Mouse (Mus musculus) layer of hippocampus, adult 11-12 months (tissue): Measurements from ENCODE around the gene Fstl3.

Experiments used
- DNase-seq: peaks from one replicate; pipeline ENCODE4 v3.0.0; 2022; ENCODE audit warnings: low spot score

The Fstl3 gene

DNA sequence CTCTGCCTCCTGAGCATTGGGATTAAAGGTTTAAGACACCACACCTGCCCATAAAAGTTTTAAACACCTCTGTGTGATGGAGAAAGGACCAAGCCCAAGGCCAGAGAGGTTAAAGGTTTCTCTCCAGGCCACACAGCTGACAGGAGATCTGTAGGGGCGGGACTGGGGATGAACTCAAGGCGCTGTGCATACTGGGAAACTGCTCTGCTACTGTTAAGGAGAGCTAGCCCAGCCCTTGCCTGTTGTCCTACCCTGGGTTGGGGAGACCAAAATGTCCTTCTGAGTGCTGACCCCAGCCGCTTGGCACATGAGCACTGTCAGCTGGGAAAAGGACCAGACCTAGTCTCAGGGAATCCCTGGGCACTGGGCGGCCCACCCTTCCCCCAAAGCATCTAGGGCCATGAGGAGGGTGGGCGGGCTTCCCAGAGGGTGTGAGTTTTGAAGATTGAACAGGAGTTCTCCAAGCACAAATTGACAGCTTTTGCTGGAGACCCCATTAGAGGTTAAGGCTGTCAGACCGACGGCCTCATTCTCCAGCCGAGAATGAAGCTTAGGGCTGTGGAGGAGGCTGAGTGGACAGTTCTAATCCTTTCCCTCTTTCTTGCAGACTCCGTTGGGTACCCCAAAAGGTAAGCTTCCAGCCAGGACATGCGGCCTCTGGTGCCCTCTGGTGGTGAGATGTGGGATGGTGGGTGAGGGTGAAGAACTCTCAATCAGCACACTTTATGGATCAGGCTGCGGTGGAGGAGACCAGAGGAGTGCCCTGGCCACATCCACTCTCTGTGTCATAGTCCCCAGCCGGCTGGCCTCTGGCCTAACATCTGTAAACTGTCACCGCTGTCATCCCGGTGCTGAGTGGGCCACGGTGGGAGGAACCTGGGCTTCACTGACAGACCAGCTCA, 34.9 kb downstream of the Fstl3 start:
- peak; percentile 87 for DNase-seq

GRCm38 (mm10) chr10:79814271-79814842, 37.3 kb downstream of the Fstl3 start:
- DNase-seq, result no peak

GRCm38 (mm10) chr10:79815671-79816494, 38.8 kb downstream of the Fstl3 start:
- no peak for DNase-seq

DNA sequence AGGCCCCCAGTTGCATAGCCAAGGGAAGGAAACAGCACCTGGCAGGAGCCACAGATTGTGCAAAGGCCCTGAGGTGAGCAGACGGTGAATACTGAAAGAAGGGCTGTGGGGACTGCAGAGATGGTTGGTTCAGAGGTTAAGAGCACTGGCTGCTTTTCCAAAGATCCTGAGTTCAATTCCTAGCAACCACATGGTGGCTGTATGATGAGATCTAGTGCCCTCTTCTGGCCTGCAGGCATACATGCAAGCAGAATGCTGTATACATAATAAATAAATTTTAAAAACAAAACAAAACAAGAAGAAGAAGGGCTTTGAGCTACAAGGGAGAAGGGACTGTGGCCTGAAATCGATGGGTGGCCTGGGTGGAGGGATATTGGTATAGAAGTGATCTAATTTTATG, 40.0 kb downstream of the Fstl3 start:
- no peak for DNase-seq

DNA sequence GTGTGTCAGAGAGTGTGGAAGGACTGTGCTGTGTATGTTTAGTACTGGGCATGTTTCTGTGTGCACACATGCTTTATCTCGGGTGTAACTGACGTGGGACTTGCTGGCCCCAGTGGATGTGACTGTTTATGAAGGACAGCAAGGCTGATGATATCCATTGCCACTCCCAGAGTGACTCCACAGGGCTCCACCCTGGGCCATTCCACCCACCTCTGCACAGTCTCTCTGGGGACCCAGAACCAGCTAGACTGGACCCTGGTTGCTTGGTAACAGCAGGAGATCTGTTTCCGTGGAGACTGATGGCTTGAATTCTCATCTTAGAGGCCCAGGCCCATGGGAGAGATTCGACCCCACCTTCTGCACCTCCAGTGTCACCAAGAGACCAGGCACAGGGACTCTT, 41.2 kb downstream of the Fstl3 start:
- DNase-seq, result no peak

GRCm38 (mm10) chr10:79819606-79820005, 42.5 kb downstream of the Fstl3 start:
- no peak for DNase-seq

DNA sequence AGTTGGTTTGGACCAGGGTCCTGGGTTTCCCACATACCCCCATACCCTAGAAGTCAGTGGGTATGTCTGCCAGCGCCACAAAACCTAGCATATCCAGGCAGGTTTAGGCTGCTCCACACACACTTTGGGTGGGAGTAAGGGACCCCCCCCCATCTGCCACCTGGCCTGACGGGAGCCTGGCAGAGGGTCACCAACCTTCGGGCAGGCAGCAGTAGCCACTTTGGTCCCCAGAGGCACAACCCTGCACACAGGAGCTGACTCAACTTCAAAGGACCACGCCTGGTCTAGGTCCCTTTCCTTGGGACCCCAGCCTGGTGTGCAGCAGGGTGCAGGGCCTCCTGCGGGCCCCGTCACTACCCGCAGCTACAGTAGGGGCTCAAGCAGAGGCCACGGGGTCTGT, 43.2 kb downstream of the Fstl3 start:
- no peak for DNase-seq

GRCm38 (mm10) chr10:79820782-79821181, 43.7 kb downstream of the Fstl3 start, which contains the start of gene Misp:
Misp (plus strand) TSS chr10:79820989.
- no peak for DNase-seq

GRCm38 (mm10) chr10:79821731-79822130, 44.7 kb downstream of the Fstl3 start:
- no peak for DNase-seq

- DNase-seq, result no peak
These were observed 45.3 kb downstream of the Fstl3 start for GRCm38 (mm10) chr10:79822372-79822771.

- DNase-seq, result no peak
These were observed 45.9 kb downstream of the Fstl3 start for GRCm38 (mm10) chr10:79823011-79823410.

- DNase-seq, result no peak
These were observed 47.3 kb downstream of the Fstl3 start for GRCm38 (mm10) chr10:79824413-79824812.

GRCm38 (mm10) chr10:79831583-79831982, 54.5 kb downstream of the Fstl3 start:
- no peak for DNase-seq
